Mouse (Mus musculus) limb, embryonic 10.5 days (tissue): ENCODE measurements at regions not wholly inside any gene's neighbourhood (a gene's known extent, or its start where the extent isn't known, plus 50 kb on each side); places are given as distances from the start of the nearest gene placed in this dataset.
A peak's percentile ranks its signal among the peaks of the same experiment; 100 is the strongest.

Experiments
- DNase-seq: peaks from one replicate; pipeline ENCODE4 v3.0.0-alpha.2; 2017; ENCODE audit warnings: low spot score
- H3K27ac ChIP-seq: fragments of 300-500 bp; sonication (generic); 2 replicates; pipeline ENCODE4 v1.5.1; 2016; ENCODE audit warnings: mild to moderate bottlenecking
- H3K27me3 ChIP-seq: fragments of 300-500 bp; sonication (generic); 2 replicates; pipeline ENCODE4 v1.6.1; 2016; ENCODE audit warnings: low read depth, mild to moderate bottlenecking; ENCODE audit not compliant: poor library complexity, severe bottlenecking
- H3K36me3 ChIP-seq: fragments of 300-500 bp; sonication (generic); 2 replicates; pipeline ENCODE4 v1.6.1; 2016; ENCODE audit warnings: mild to moderate bottlenecking, moderate library complexity
- H3K4me1 ChIP-seq: fragments of 300-500 bp; sonication (generic); 2 replicates; pipeline ENCODE4 v1.6.1; 2016
- H3K4me3 ChIP-seq: fragments of 300-500 bp; sonication (generic); 2 replicates; pipeline ENCODE4 v1.5.1; 2016; ENCODE audit warnings: mild to moderate bottlenecking, moderate library complexity
- H3K9me3 ChIP-seq: fragments of 300-500 bp; sonication (generic); replicated peaks from 2 replicates; pipeline ENCODE4 v1.6.1; 2016; ENCODE audit warnings: mild to moderate bottlenecking
- WGBS: fragments of 180-500 bp; shearing (Covaris S2); methylation state at CpG from one replicate; pipeline ENCODE4 v1.1.7; 2016; 5-methylcytosine and 5-hydroxymethylcytosine counted together

DNA sequence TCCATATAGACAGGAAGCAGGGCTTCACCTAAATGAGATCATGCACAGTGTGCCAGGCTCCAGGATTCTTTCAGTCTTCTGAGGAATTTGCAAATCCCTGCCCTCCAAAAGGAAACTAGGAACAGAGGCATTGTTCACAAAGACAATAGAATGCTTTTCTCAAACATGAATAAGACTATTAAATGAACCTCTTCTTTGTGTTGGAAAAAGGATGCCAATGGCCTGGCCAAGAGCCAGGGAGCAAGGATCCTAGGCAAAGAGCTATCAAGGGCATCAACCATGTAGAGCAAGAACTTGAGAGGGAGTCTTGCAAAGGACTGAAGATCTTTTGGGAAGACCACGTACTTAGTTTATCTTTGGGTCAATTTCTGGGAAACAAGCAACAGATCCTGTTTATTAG lies 415.4 kb downstream of the Mtx2 start:
- Histone ChIP-seq H3K4me1 (peaks cover 16% of the 10 kb centered on the region), H3K9me3 (no peaks in the 10 kb centered on the region), H3K4me3 (no peak overlapping the region), H3K27ac (no peak overlapping the region), H3K27me3 (no peaks in the 10 kb centered on the region), H3K36me3 (no peaks in the 10 kb centered on the region)
- DNase-seq: no peak
- 98% methylated on average over 1 of the region's 1 CpGs for WGBS

DNA sequence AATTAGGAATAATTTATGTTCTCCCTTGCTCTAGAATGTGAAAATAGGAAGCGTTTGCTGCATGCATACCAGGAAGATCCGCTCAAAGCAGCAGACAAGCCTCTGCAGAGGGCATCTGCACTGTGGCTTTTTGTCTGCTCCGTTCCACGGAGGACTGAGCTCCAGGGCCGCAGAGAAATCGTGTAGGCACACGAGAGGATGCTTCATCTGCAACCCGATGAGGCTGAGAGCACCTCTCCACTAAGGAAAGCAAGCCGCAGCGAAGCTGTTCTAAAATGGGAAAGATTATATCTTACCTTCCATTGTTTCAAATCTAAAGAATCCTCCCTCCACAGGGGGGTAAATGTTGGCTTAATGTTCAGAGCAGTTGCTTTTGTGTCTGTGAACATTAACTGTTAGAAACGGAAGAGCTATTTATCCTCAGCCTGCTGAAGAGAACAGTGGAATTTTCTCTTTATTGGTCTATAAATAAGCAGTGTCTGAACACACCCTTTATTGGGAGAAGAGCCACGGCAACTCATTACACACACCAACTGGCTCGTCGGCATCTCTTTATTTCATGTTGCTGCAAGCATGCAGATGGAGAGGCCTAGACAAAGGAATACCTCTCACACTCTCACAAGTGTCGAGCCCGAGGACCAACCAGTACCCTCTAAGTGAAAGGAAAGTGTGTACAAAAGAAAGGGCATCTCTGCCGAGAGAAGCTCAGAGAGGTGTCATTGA lies 414.6 kb upstream of the Hnrnpa3 start:
- Histone ChIP-seq H3K36me3 (no peaks in the 10 kb centered on the region), H3K27ac (no peak overlapping the region), H3K4me3 (no peak overlapping the region), H3K4me1 (peaks cover 23% of the 10 kb centered on the region), H3K27me3 (no peaks in the 10 kb centered on the region; the same call in 1 of the 2 replicates), H3K9me3 (no peaks in the 10 kb centered on the region)
- WGBS: 71% methylated on average over 17 of the region's 17 CpGs
- no peak for DNase-seq

DNA sequence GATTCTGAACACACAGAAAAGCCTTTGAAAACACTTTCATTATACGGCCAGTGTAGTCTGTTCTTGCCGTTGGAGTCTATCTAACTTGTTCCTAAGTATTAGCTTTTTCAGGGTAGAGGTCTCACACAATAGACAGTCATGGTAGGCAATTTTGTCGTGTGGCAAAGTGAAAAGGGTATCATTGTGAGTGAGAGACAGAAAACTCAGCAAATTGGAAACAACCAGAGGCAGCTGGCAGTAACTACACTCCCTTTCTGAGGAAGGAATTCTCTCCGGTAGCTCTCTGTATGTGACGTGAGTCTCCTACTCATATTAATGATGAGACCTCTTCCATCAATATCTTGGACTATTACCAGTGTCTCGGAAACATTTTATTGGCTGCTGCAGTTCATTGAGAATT lies 413.8 kb upstream of the Hnrnpa3 start:
- Histone ChIP-seq H3K27me3 (no peaks in the 10 kb centered on the region; the same call in 1 of the 2 replicates), H3K4me1 (peaks cover 23% of the 10 kb centered on the region), H3K9me3 (no peaks in the 10 kb centered on the region), H3K4me3 (no peak overlapping the region), H3K36me3 (no peaks in the 10 kb centered on the region), H3K27ac (no peak overlapping the region)
- DNase-seq: no peak
- WGBS: 88% methylated on average over 6 of the region's 6 CpGs

DNA sequence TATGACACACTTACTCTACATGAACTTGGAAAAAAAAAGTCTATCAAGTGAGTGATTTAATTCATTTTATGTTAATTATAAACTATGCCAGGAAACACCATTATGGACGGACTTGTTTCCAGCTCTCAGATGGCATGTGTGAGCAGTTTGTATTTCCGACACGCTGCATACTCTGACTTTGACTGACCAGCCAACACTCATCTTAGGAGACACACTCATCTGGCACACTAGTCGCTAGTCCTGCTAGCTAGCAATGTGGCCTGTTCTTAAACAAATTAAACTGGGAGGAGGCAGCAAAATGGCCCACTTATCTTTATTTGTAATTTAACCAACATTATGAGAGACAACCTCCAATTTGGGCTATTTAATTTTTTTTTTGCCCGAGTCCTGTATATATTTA lies 413.4 kb upstream of the Hnrnpa3 start:
- H3K36me3 ChIP-seq: no peaks in the 10 kb centered on the region
- H3K4me1 ChIP-seq: peaks cover 23% of the 10 kb centered on the region
- no peaks in the 10 kb centered on the region; the same call in 1 of the 2 replicates for H3K27me3 ChIP-seq
- WGBS: 87% methylated on average over 5 of the region's 5 CpGs
- H3K27ac ChIP-seq: no peak overlapping the region
- no peak overlapping the region for H3K4me3 ChIP-seq
- no peaks in the 10 kb centered on the region for H3K9me3 ChIP-seq
- no peak for DNase-seq

DNA sequence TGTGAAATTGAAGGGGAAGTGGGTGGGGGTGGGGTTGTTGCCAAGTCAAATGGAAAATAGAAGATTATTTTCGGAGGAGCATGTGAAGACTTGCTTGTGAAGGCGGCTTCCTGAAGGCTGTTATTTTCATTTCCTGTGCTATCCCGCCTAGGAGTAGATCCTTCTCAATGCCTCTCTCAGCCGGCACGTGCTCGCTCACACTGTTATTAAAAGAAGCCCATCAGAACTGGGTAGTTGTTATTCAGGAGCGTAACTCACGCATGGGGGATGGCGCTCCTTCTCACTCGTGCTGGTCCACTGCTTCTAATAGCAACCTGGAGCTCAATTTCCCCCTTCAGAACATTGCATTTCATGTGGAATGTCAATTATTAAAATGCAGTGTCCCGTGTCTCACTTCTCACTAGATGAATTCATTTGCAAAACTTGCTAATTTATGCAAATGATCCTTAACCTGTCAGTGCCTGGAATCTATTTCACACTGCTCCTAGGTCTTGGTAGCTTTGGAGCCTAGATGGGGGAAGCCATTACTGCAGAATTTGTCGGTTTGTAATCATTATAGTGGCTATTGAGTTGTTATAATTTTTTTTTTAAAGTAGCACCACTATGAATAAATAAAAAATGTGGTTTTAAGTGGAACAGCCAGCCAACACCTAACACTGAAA lies 412.8 kb upstream of the Hnrnpa3 start:
- Histone ChIP-seq H3K36me3 (no peaks in the 10 kb centered on the region), H3K9me3 (no peaks in the 10 kb centered on the region), H3K27ac (no peak overlapping the region), H3K4me3 (no peak overlapping the region), H3K27me3 (no peaks in the 10 kb centered on the region; the same call in 1 of the 2 replicates), H3K4me1 (peaks cover 23% of the 10 kb centered on the region)
- DNase-seq: no peak
- 50% methylated on average over 12 of the region's 12 CpGs for WGBS

DNA sequence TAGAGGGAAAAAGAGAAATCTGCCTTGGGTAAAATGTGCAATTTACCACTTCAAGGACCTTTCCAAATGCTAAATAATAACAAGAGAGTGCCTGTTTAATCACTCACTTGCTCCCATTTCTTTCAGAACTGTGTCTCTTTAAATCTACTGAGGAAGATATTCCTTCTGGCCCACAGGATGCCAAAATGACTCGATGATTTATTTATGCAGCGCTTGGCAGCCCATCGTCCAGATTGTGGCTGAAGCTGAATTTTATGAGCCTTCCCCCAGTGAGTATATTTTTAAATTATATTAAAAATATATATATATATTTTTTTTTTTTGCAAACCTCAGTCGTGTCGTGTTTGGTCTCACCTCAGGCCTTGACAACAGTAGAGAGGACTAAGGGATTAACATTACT lies 410.8 kb upstream of the Hnrnpa3 start:
- Histone ChIP-seq H3K4me1 (peaks cover 33% of the 10 kb centered on the region), H3K36me3 (no peaks in the 10 kb centered on the region), H3K9me3 (no peaks in the 10 kb centered on the region), H3K4me3 (no peak overlapping the region), H3K27me3 (no peaks in the 10 kb centered on the region; the same call in 1 of the 2 replicates), H3K27ac (no peak overlapping the region)
- 57% methylated on average over 5 of the region's 5 CpGs for WGBS
- no peak for DNase-seq

DNA sequence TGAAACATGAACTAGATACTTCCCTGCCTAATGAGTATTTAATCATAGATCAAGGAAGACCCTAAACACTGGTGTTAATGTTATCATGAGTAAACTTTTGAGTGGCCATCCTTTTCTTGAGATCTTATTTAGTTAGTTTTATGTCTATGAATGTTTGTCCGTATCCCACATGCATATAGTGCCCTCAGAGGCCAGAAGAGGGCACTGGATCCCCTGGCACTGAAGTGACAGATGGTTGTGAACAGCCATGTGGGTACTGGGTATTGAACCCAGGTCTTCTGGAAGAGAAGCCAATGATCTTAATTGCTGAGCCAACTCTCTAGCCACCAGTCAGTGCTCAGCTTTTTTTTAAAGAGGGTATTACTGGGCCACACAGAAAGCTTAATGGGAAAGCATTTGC lies 408.6 kb upstream of the Hnrnpa3 start:
- WGBS: 95% methylated on average over 1 of the region's 1 CpGs
- Histone ChIP-seq H3K4me1 (peaks cover 23% of the 10 kb centered on the region), H3K27ac (no peak overlapping the region), H3K4me3 (no peak overlapping the region), H3K27me3 (no peaks in the 10 kb centered on the region; the same call in 1 of the 2 replicates), H3K36me3 (no peaks in the 10 kb centered on the region), H3K9me3 (no peaks in the 10 kb centered on the region)
- no peak for DNase-seq

DNA sequence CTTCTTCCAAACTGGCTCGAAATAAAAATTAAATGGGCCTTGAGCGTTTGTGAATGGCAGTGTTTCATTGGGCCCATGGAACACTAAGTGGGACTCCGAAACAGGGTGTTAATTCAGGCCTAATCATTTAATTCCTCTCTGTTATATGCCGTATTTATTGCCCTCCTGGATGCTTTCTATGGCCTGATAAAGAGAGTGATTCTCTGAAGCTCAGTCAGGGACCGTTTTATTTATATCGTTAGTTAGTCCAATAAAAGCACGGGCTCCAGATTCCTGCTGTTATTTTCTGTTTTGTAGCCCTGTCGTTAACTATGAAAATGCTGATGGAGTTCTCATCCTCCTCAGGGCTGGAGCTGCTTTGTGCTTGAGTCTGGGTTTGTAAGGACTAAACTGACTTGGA lies 406.2 kb upstream of the Hnrnpa3 start:
- H3K27me3 ChIP-seq: no peaks in the 10 kb centered on the region; the same call in 1 of the 2 replicates
- WGBS: 64% methylated on average over 8 of the region's 8 CpGs

DNA sequence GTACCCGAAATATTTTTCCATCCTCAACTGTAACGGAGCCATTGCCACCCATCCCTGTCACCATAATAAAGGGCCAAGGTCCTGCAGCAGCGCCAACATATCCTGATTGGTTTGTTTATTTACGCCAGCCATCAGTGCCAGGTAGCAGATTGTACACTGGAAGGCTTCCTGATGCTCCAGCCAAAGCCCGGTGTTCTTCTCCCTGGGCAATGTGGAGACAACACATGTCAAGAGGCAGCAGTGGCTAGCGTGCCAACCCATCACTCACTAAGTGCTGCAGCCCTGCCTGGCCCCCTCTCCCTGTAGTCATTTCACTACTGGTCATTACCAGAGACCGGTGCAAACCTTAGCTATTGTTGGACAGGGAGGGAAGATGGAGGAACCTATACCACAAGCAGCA lies 393.8 kb upstream of the Hnrnpa3 start:
- peak overlapping the region; percentile 34; the same call in 1 of the 2 replicates for H3K27ac ChIP-seq
- WGBS: 81% methylated on average over 7 of the region's 7 CpGs

More for the DNA sequence above, 406.2 kb upstream of the Hnrnpa3 start:
- H3K4me1 ChIP-seq: peaks cover 15% of the 10 kb centered on the region
- H3K36me3 ChIP-seq: no peaks in the 10 kb centered on the region
- H3K9me3 ChIP-seq: no peaks in the 10 kb centered on the region
- no peak for DNase-seq
- no peak overlapping the region for H3K4me3 ChIP-seq
- H3K27ac ChIP-seq: no peak overlapping the region

DNA sequence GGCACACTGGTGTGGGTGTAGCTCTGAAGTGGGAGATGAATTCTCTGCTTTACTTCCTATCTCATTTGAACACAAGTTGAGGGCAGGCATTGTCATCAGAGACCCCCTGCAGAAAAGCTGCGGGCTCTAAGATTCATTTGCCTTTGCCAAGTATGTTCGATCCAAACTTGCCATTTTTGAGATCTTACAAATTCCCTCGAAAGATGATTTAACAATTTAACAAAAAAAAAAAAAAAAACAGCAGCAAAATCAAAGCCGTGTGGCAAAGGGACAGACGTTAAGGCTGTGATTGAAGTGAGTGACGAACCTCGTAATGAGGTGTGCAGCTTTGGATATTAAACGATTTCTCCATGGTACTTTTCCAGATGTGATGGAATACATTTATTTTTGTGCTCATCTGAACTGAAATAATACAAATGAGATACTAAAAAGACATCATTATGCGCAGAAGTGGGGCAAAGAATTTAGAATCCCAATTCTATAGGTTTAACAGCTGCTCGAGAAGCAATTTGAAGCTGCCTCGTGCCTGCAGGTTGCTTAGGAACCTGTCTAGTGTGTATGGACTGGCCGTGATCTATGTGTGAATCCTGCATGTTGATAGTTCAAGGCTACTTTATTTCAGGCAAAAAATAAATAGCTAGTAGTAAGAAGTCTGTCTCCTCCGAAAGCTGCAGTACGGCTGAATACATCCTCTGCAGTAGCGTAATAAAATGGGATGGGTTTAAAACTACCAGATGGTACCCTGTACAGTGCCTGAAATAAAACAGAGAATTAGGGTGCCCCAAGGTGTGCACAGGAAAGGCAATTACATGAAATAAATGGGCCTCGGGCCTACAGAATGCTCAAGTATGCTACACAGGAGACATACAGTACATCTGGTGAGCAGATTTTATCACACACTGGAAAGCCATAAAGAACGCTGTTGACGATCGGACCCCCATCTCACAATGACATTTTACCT lies 393.0 kb upstream of the Hnrnpa3 start:
- H3K27me3 ChIP-seq: no peaks in the 10 kb centered on the region
- no peak overlapping the region for H3K4me3 ChIP-seq
- H3K27ac ChIP-seq: peak overlapping the region; percentile 34; the same call in 1 of the 2 replicates
- peaks cover 39% of the 10 kb centered on the region for H3K4me1 ChIP-seq
- no peak for DNase-seq
- no peaks in the 10 kb centered on the region for H3K9me3 ChIP-seq
- H3K36me3 ChIP-seq: no peaks in the 10 kb centered on the region
- 80% methylated on average over 19 of the region's 19 CpGs for WGBS

More for the DNA sequence above, 393.8 kb upstream of the Hnrnpa3 start:
- Histone ChIP-seq H3K9me3 (no peaks in the 10 kb centered on the region), H3K4me1 (peaks cover 37% of the 10 kb centered on the region), H3K27me3 (no peaks in the 10 kb centered on the region), H3K36me3 (no peaks in the 10 kb centered on the region), H3K4me3 (no peak overlapping the region)
- no peak for DNase-seq

DNA sequence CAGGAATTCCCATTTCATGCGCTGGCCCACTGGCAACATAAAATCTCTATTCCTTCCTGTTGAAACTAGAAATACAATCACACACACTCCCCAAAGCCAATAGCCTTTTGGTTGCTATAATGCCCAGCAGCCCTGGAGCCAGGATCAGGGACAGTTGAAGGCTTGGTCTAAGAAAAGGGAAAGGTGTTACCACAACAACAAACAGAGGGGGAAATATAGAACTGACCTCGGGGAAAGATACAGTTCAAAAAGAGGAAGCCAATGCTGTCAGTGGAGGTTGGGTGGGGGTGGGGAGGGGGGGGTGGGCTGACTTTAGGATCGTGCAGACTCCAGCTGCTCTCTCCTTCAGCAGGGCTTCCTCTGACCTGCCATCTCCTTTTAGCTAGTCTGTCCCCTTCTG lies 391.1 kb upstream of the Hnrnpa3 start:
- no peak overlapping the region for H3K27ac ChIP-seq
- H3K36me3 ChIP-seq: no peaks in the 10 kb centered on the region
- no peaks in the 10 kb centered on the region for H3K27me3 ChIP-seq
- DNase-seq: no peak
- H3K9me3 ChIP-seq: no peaks in the 10 kb centered on the region
- no peak overlapping the region for H3K4me3 ChIP-seq
- H3K4me1 ChIP-seq: peaks cover 52% of the 10 kb centered on the region
- 78% methylated on average over 3 of the region's 3 CpGs for WGBS

DNA sequence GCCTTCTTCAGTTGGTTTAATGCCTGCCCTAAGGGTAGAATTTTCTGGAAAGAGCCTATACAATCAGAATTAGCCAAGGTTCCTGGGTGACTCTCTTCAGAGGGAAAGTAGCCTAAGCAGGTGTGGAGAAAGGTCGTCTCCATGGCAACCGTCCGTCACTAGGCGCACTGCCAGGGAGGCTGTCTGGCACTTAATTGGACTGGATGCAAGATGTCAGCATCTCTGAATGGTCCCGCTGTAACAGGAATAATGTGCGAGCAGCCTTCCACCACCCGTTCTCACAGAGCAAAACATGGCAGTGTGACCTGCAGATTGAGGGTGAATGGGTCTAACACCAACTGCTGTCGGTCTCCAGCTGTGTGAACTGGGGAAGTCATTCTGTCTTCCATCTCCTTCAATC lies 389.6 kb upstream of the Hnrnpa3 start:
- no peaks in the 10 kb centered on the region for H3K9me3 ChIP-seq
- H3K27me3 ChIP-seq: no peaks in the 10 kb centered on the region
- H3K4me1 ChIP-seq: peaks cover 51% of the 10 kb centered on the region
- no peak overlapping the region for H3K27ac ChIP-seq
- no peaks in the 10 kb centered on the region for H3K36me3 ChIP-seq
- DNase-seq: peak; percentile 76
- 44% methylated on average over 8 of the region's 8 CpGs for WGBS
- H3K4me3 ChIP-seq: no peak overlapping the region
